Mouse (Mus musculus) CH12.LX (cell line): ENCODE measurements around the gene Srgn. TPM values are rescaled to one million over a fixed set of nuclear protein-coding genes. Genes with fewer than 3 reads are reported as not detected.

Experiments used
- DNase-seq: peaks from one replicate; pipeline ENCODE4 v3.0.0-alpha.2; 2013; ENCODE audit errors: extremely low read depth
- H3K27ac ChIP-seq: 2 replicates; pipeline ENCODE4 v1.5.1; 2012; ENCODE audit warnings: low read depth, mild to moderate bottlenecking, control low read depth, moderate library complexity; ENCODE audit not compliant: insufficient read depth
- H3K27me3 ChIP-seq: replicated peaks from 2 replicates; pipeline ENCODE3; 2012; ENCODE audit warnings: inconsistent platforms
- H3K36me3 ChIP-seq, 2 experiments: replicated peaks in 1 of 2; 2 replicates each; pipeline versions ENCODE3 to v1.6.1; 2012; ENCODE audit warnings: inconsistent platforms in 1 of 2, low read length in 1 of 2, mild to moderate bottlenecking in 1 of 2, mixed read lengths in 1 of 2, moderate library complexity in 1 of 2; ENCODE audit not compliant: control insufficient read depth in 1 of 2, insufficient read depth in 1 of 2
- H3K4me1 ChIP-seq, 2 experiments: 2 replicates each; pipeline ENCODE4 v1.6.1; 2012; ENCODE audit warnings: inconsistent platforms in 1 of 2, moderate library complexity in 1 of 2; ENCODE audit not compliant: insufficient read depth in 2 of 2, control insufficient read depth in 1 of 2
- H3K4me2 ChIP-seq: 2 replicates; pipeline ENCODE4 v1.6.1; 2012; ENCODE audit warnings: low read depth, mild to moderate bottlenecking, control low read depth; ENCODE audit not compliant: poor library complexity, insufficient read depth, severe bottlenecking
- H3K4me3 ChIP-seq, 3 experiments: fragments of 150-350 bp in 1 of 3; sonication (generic) in 1 of 3; replicated peaks in 1 of 3; 2 replicates each; pipeline versions ENCODE3 to v1.5.1; 2011 to 2012; ENCODE audit warnings: low read depth in 2 of 3, low read length in 2 of 3, mild to moderate bottlenecking in 2 of 3, moderate library complexity in 2 of 3, control low read depth in 1 of 3, improper control_type of control experiment in 1 of 3, inconsistent platforms in 1 of 3, mixed read lengths in 1 of 3; ENCODE audit not compliant: poor library complexity in 1 of 3
- H3K79me2 ChIP-seq: replicated peaks from 2 replicates; pipeline ENCODE4 v1.6.1; 2012; ENCODE audit warnings: mild to moderate bottlenecking, moderate library complexity; ENCODE audit not compliant: control insufficient read depth, poor library complexity, insufficient read depth, severe bottlenecking; ENCODE audit errors: extremely low read depth
- H3K9ac ChIP-seq: 2 replicates; pipeline ENCODE4 v1.6.1; 2012; ENCODE audit warnings: low read depth, mild to moderate bottlenecking, control low read depth, moderate library complexity; ENCODE audit not compliant: insufficient read depth
- H3K9me3 ChIP-seq: replicated peaks from 2 replicates; pipeline ENCODE3; 2012; ENCODE audit warnings: low read length, inconsistent platforms, mixed read lengths
- CHD1 ChIP-seq: IDR thresholded peaks from 2 replicates; pipeline ENCODE4 v1.6.1; 2012; ENCODE audit warnings: low read depth, low read length, improper control_type of control experiment, inconsistent platforms
- ELF1 ChIP-seq: IDR thresholded peaks from 2 replicates; pipeline ENCODE4 v1.6.1; 2014; ENCODE audit warnings: low read depth, mild to moderate bottlenecking, inconsistent platforms, low read length, improper control_type of control experiment
- EP300 ChIP-seq: IDR thresholded peaks from 2 replicates; pipeline ENCODE4 v1.6.1; 2011; ENCODE audit warnings: low read length, improper control_type of control experiment
- GABPA ChIP-seq: IDR thresholded peaks from 2 replicates; pipeline ENCODE4 v1.6.1; 2012; ENCODE audit warnings: low read depth, low read length, improper control_type of control experiment, inconsistent platforms; ENCODE audit not compliant: insufficient replicate concordance
- HCFC1 ChIP-seq: IDR thresholded peaks from 2 replicates; pipeline ENCODE4 v1.6.1; 2012; ENCODE audit warnings: low read depth, mild to moderate bottlenecking, inconsistent platforms, low read length, improper control_type of control experiment
- IRF4 ChIP-seq: IDR thresholded peaks from 2 replicates; pipeline ENCODE4 v1.6.1; 2014; ENCODE audit warnings: low read depth, mild to moderate bottlenecking, inconsistent platforms, low read length, improper control_type of control experiment
- JUN ChIP-seq: IDR thresholded peaks from 2 replicates; pipeline ENCODE4 v1.6.1; 2011; ENCODE audit warnings: low read depth, mild to moderate bottlenecking, low read length, improper control_type of control experiment, moderate library complexity; ENCODE audit not compliant: insufficient read depth
- JUND ChIP-seq: conservative IDR thresholded peaks from 2 replicates; pipeline ENCODE4 v1.6.1; 2011; ENCODE audit warnings: low read depth, low read length, improper control_type of control experiment
- KAT2A ChIP-seq: IDR thresholded peaks from 2 replicates; pipeline ENCODE4 v1.6.1; 2012; ENCODE audit warnings: low read length, improper control_type of control experiment, inconsistent platforms; ENCODE audit not compliant: insufficient replicate concordance
- MAFK ChIP-seq: IDR thresholded peaks from 2 replicates; pipeline ENCODE4 v1.6.1; 2011; ENCODE audit warnings: low read length, improper control_type of control experiment; ENCODE audit not compliant: insufficient replicate concordance
- MAX ChIP-seq: IDR thresholded peaks from 2 replicates; pipeline ENCODE4 v1.6.1; 2011; ENCODE audit warnings: low read length, improper control_type of control experiment
- MAZ ChIP-seq: IDR thresholded peaks from 2 replicates; pipeline ENCODE4 v1.6.1; 2012; ENCODE audit warnings: low read depth, mild to moderate bottlenecking, inconsistent platforms, low read length, improper control_type of control experiment, moderate library complexity
- MEF2A ChIP-seq: IDR thresholded peaks from 2 replicates; pipeline ENCODE4 v1.6.1; 2014; ENCODE audit warnings: low read depth, mild to moderate bottlenecking, inconsistent platforms, low read length, improper control_type of control experiment, borderline replicate concordance
- MXI1 ChIP-seq: IDR thresholded peaks from 2 replicates; pipeline ENCODE4 v1.6.1; 2011; ENCODE audit warnings: mild to moderate bottlenecking, low read depth, low read length, improper control_type of control experiment
- MYC ChIP-seq: IDR thresholded peaks from 2 replicates; pipeline ENCODE4 v1.6.1; 2011; ENCODE audit warnings: low read depth, mild to moderate bottlenecking, improper control_type of control experiment, low read length
- NELFE ChIP-seq: IDR thresholded peaks from 2 replicates; pipeline ENCODE4 v1.6.1; 2011; ENCODE audit warnings: low read depth, low read length, improper control_type of control experiment
- NRF1 ChIP-seq: IDR thresholded peaks from 2 replicates; pipeline ENCODE4 v1.6.1; 2014; ENCODE audit warnings: low read depth, mild to moderate bottlenecking, inconsistent platforms, low read length, improper control_type of control experiment, moderate library complexity
- PAX5 ChIP-seq: IDR thresholded peaks from 2 replicates; pipeline ENCODE4 v1.6.1; 2012; ENCODE audit warnings: low read length, inconsistent platforms, mixed read lengths
- POLR2AphosphoS2 ChIP-seq: IDR thresholded peaks from 2 replicates; pipeline ENCODE4 v1.6.1; 2011; ENCODE audit warnings: low read depth, low read length, improper control_type of control experiment
- RAD21 ChIP-seq: IDR thresholded peaks from 2 replicates; pipeline ENCODE4 v1.6.1; 2011; ENCODE audit warnings: low read depth, mild to moderate bottlenecking, low read length, improper control_type of control experiment, moderate library complexity
- RCOR1 ChIP-seq: conservative IDR thresholded peaks from 2 replicates; pipeline ENCODE4 v1.6.1; 2012; ENCODE audit warnings: low read depth, mild to moderate bottlenecking, inconsistent platforms, low read length, improper control_type of control experiment
- SIN3A ChIP-seq: IDR thresholded peaks from 2 replicates; pipeline ENCODE4 v1.6.1; 2012; ENCODE audit warnings: low read length, improper control_type of control experiment, inconsistent platforms
- TBP ChIP-seq: conservative IDR thresholded peaks from 2 replicates; pipeline ENCODE4 v1.6.1; 2011; ENCODE audit warnings: low read depth, low read length, improper control_type of control experiment
- TCF12 ChIP-seq: IDR thresholded peaks from 2 replicates; pipeline ENCODE4 v1.6.1; 2014; ENCODE audit warnings: low read depth, mild to moderate bottlenecking, inconsistent platforms, low read length, improper control_type of control experiment
- USF2 ChIP-seq: conservative IDR thresholded peaks from 2 replicates; pipeline ENCODE4 v1.6.1; 2011; ENCODE audit warnings: low read depth, low read length, improper control_type of control experiment
- ZMIZ1 ChIP-seq: IDR thresholded peaks from 2 replicates; pipeline ENCODE4 v1.6.1; 2012; ENCODE audit warnings: low read depth, mild to moderate bottlenecking, inconsistent platforms, low read length, improper control_type of control experiment
- ZNF384 ChIP-seq: IDR thresholded peaks from 2 replicates; pipeline ENCODE4 v1.6.1; 2012; ENCODE audit warnings: low read depth, low read length, improper control_type of control experiment, inconsistent platforms
- dilution Hi-C: fragments of 300-500 bp; cut with MboI; formaldehyde crosslinking; loops from 2 replicates; pipeline ENCODE4 v1.14.3; 2020; ENCODE audit warnings: low sequenced_read_pairs; ENCODE audit not compliant: extremely low pct_unique_long_range_greater_than_20kb, extremely low pct_ligation_motif_present
- in situ Hi-C: fragments of 300-500 bp; cut with MboI; formaldehyde crosslinking; loops from 3 replicates; pipeline ENCODE4 v1.14.3; 2019; ENCODE audit warnings: low sequenced_read_pairs, low pct_ligation_motif_present, low pct_unique_long_range_greater_than_20kb, mixed read lengths
- polyA plus RNA-seq: library from polyadenylated mRNA; unstranded; fragments of >175 nt; gene quantifications from 2 replicates; pipeline ENCODE4 v1.2.1, GENCODE M21; 2012; ENCODE audit warnings: low read depth; ENCODE audit not compliant: insufficient read length
- total RNA-seq, 2 experiments: library from RNA; depleted of rRNA; stranded (reverse); fragments of 300-350 nt in 1 of 2; fragments of >200 nt in 1 of 2; gene quantifications; 2 replicates each; pipeline ENCODE4 v1.2.3; 2012 to 2014

Gene Srgn
- total and polyA plus RNA-seq, 3 experiments, result 189 to 519 (median 516) TPM

- H3K4me1 ChIP-seq, result peaks cover 10 to 61% of the 10 kb centered on the region in 2 experiments
- peaks cover 2% of the 10 kb centered on the region for H3K9me3 ChIP-seq
- DNase-seq, result no peak
- dilution Hi-C loops (no loop called here), in situ Hi-C loops (loop anchor here (5.0 kb wide), 1 partner anchor 37 kb away; no protein-coding TSS in a partner anchor)
- peak overlapping the region; percentile 93 for H3K9ac ChIP-seq
- peak overlapping the region; percentile 90 for H3K27ac ChIP-seq
- H3K27me3 ChIP-seq, result no peaks in the 10 kb centered on the region
- peak overlapping the region; percentile 46 to 76 (median 66) for H3K4me3 ChIP-seq
- peaks cover 0 to 3% of the 10 kb centered on the region in 2 experiments for H3K36me3 ChIP-seq
- peak overlapping the region; percentile 80 for H3K4me2 ChIP-seq
- TF ChIP-seq MAX (no peak), MXI1 (no peak), CHD1 (0 out of 2 replicates have a peak, but pooled peaks have one; percentile 20), MAZ (0 out of 2 replicates have a peak, but pooled peaks have one; percentile 44), ZMIZ1 (0 out of 2 replicates have a peak, but pooled peaks have one; percentile 38), ZNF384 (peak; percentile 95), PAX5 (no peak), TBP (0 out of 2 replicates have a peak, but pooled peaks have one; percentile 23), KAT2A (no peak), JUN (no peak)
- H3K79me2 ChIP-seq, result peaks cover 61% of the 10 kb centered on the region
These were observed 21.8 kb downstream of the Srgn start for GRCm38 (mm10) chr10:62505224-62505983.

DNA sequence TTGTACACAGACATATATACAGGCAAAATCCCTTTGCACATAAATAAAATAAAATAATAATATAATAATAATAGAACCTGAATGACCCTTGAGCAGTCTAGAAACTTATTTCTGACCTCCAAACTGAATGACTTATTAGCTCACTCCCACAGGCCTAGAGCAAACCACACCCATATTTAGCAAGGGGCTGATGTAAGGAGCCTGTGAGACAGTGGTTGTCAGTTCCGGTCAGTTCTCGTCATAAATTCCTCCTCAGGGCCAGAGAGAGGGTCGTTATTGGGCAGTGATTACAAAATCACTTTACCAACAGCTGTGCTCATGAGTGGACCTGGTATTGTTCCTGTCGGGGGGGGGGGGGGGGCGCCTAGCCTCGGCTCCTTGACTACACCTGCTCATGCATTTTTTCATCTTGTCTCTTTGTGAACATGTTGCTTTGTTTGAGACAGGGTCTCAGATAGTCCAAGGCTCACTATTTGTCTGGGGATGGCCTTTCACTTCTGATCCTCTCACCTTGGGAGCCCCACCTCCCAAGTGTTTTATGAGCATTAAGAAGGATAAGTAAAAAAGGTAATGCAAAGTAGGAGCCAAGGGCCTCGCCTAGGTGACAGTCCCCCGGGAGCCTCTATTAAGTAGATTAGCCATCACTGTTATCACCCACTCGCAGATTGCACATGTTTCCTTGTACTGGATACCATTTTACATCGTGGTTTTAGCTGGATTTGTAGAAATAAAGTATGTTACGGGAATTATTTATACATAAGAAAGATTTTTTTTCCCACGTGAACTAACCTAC is 23.2 kb downstream of the Srgn start:
- dilution Hi-C loops, result no loop called here
- in situ Hi-C loops, result no loop called here
- Histone ChIP-seq H3K4me2 (peak overlapping the region; percentile 80), H3K4me1 (peaks cover 8 to 55% of the 10 kb centered on the region in 2 experiments), H3K4me3 (peak overlapping the region; percentile 29 to 46 (median 32)), H3K27ac (peak overlapping the region; percentile 82), H3K79me2 (peaks cover 73% of the 10 kb centered on the region), H3K27me3 (no peaks in the 10 kb centered on the region), H3K9me3 (peaks cover under 1% of the 10 kb centered on the region), H3K9ac (peak overlapping the region; percentile 93), H3K36me3 (peaks cover 3 to 11% of the 10 kb centered on the region in 2 experiments)
- DNase-seq, result no peak
- no peak for TF ChIP-seq JUND
- TF ChIP-seq NRF1, result no peak
- TF ChIP-seq RCOR1, result no peak; the same call in 1 of the 2 replicates
- no peak for TF ChIP-seq JUN
- 0 out of 2 replicates have a peak, but pooled peaks have one; percentile 15 for TF ChIP-seq MAFK
- TF ChIP-seq PAX5, result no peak
- TF ChIP-seq MAZ, result peak; percentile 83
- TF ChIP-seq TCF12, result peak; percentile 65
- TF ChIP-seq IRF4, result peak; percentile 63
- TF ChIP-seq MXI1, result peak; percentile 24
- TF ChIP-seq MEF2A, result peak; percentile 87
- no peak for TF ChIP-seq POLR2AphosphoS2
- no peak for TF ChIP-seq RAD21
- TF ChIP-seq ELF1, result peak; percentile 53
- TF ChIP-seq MAX, result no peak
- peak; percentile 37; the same call in 1 of the 2 replicates for TF ChIP-seq SIN3A
- no peak for TF ChIP-seq USF2
- TF ChIP-seq EP300, result peak; percentile 18; the same call in 1 of the 2 replicates
- TF ChIP-seq NELFE, result no peak
- 0 out of 2 replicates have a peak, but pooled peaks have one; percentile 20 for TF ChIP-seq HCFC1
- TF ChIP-seq GABPA, result no peak
- TF ChIP-seq MYC, result 0 out of 2 replicates have a peak, but pooled peaks have one; percentile 15
